In the genomic region with DNA sequence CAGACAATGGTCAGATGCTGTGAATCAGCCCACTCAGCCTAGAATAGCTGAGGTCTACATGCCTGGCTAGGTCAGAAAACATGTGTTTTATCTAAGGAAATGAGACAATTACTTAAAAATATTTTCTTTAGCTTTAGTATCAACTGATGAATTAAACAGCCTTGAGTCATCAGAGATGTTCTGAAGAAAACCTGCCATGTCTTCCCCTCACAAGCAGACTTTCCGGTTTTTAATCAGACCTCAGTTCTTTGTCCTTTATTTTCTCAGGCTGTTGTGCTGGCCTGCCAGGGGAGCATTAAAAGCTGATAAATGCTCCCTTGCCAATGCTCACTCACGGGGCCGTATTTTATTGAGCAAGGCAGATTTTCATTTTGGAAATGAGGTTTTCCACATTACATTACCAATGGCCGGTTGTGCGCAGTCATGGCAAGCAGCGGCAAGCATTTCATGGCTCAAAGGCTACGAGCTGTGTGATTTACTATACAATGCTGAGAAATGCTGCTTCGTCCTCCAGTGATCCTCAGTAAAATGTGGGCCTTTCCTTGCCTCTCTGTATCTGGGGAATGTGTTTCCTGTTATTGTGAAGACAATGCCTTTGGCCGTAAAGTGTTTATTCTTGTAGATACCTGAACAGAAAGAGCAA, we compare ENCODE assay signal across 8 mouse cellular contexts.
DNase-seq lines count a peak whose midpoint lies in the region; ATAC-seq and TF ChIP-seq lines count a peak whose summit lies in the region.
"Had no signal": no experiment of that assay in that cellular context is flagged by ENCODE, and none has a peak within 500 bp of the region (broad histone marks: within the 10 kb centered on the region; RNA-seq: fewer than 3 reads in every experiment).

No protein-coding gene starts in this region.

- no peaks in the 10 kb centered on the region for H3K27me3 ChIP-seq in lung, embryonic 14.5 days (ENCODE audit: insufficient read depth, low read length)
- no peaks in the 10 kb centered on the region for H3K27me3 ChIP-seq in kidney, embryonic 16.5 days (ENCODE audit: insufficient read depth, low read length)
- H3K27me3 ChIP-seq in neural tube, embryonic 12.5 days (replicated peaks) = no peaks in the 10 kb centered on the region
- H3K27me3 ChIP-seq in thymus, adult 2 months (ENCODE audit: control insufficient read depth, insufficient read depth, low read length) = no peaks in the 10 kb centered on the region

- no peak for TF ChIP-seq CTCF in lung, embryonic 14.5 days (IDR thresholded peaks at IDR 0.05; ENCODE audit: low read depth)
- TF ChIP-seq CTCF in thymus, adult 2 months (IDR thresholded peaks at IDR 0.05; ENCODE audit: borderline replicate concordance, control insufficient read depth, extremely low read depth, insufficient read depth, low read length, poor library complexity) = no peak

- H3K4me2 ChIP-seq in lung, embryonic 14.5 days = no peak overlapping the region
- H3K4me2 ChIP-seq in kidney, embryonic 16.5 days (replicated peaks; ENCODE audit: low read depth, low read length) = 0 out of 2 replicates have a peak overlapping the region, but pooled peaks have one; percentile 2
- H3K4me2 ChIP-seq in neural tube, embryonic 12.5 days (replicated peaks) = peak overlapping the region; percentile 24; the same call in 1 of the 2 replicates

- H3K36me3 ChIP-seq in lung, embryonic 14.5 days (ENCODE audit: insufficient read depth) = peaks cover 18% of the 10 kb centered on the region; the same call in 1 of the 2 replicates
- H3K36me3 ChIP-seq in kidney, embryonic 16.5 days (ENCODE audit: insufficient read depth, low read length) = peaks cover 10% of the 10 kb centered on the region
- no peaks in the 10 kb centered on the region for H3K36me3 ChIP-seq in neural tube, embryonic 12.5 days
- H3K36me3 ChIP-seq in thymus, adult 2 months (ENCODE audit: control insufficient read depth, insufficient read depth, low read length) = no peaks in the 10 kb centered on the region

- H3K27ac ChIP-seq in lung, embryonic 14.5 days (ENCODE audit: low read depth) = peak overlapping the region; percentile 40; the same call in 1 of the 2 replicates
- H3K27ac ChIP-seq in kidney, embryonic 16.5 days (ENCODE audit: low read length) = peak overlapping the region; percentile 91
- peak overlapping the region; percentile 37; the same call in 1 of the 2 replicates for H3K27ac ChIP-seq in neural tube, embryonic 12.5 days
- H3K27ac ChIP-seq in thymus, adult 2 months (ENCODE audit: control insufficient read depth, insufficient read depth, low read length) = no peak overlapping the region

- no peak for TF ChIP-seq POLR2A in thymus, adult 2 months (IDR thresholded peaks at IDR 0.05; ENCODE audit: control insufficient read depth, extremely low read depth, insufficient read depth, low read length, poor library complexity)

- H3K9ac ChIP-seq in lung, embryonic 14.5 days = no peak overlapping the region
- peak overlapping the region; percentile 31; the same call in 1 of the 2 replicates for H3K9ac ChIP-seq in kidney, embryonic 16.5 days (replicated peaks; ENCODE audit: low read length)
- H3K9ac ChIP-seq in neural tube, embryonic 12.5 days = no peak overlapping the region

- H3K4me1 ChIP-seq in lung, embryonic 14.5 days (ENCODE audit: insufficient read depth) = 0 out of 2 replicates have a peak, but pooled peaks cover 3% of the 10 kb centered on the region
- H3K4me1 ChIP-seq in kidney, embryonic 16.5 days (ENCODE audit: insufficient read depth, low read length) = peaks cover 31% of the 10 kb centered on the region
- peaks cover 16% of the 10 kb centered on the region for H3K4me1 ChIP-seq in neural tube, embryonic 12.5 days
- H3K4me1 ChIP-seq in thymus, adult 2 months (replicated peaks; ENCODE audit: control insufficient read depth, insufficient read depth, low read length) = peaks cover 5% of the 10 kb centered on the region; the same call in 1 of the 2 replicates

- H3K4me3 ChIP-seq in lung, embryonic 14.5 days (ENCODE audit: low read depth, low read length) = no peak overlapping the region
- H3K4me3 ChIP-seq in kidney, embryonic 16.5 days (ENCODE audit: low read length) = no peak overlapping the region
- H3K4me3 ChIP-seq in neural tube, embryonic 12.5 days = no peak overlapping the region
- H3K4me3 ChIP-seq in thymus, adult 2 months (ENCODE audit: control insufficient read depth, insufficient read depth, low read length) = no peak overlapping the region

- peak; percentile 33 for DNase-seq in lung, embryonic 14.5 days
- no peak for DNase-seq in lung, postnatal 36 days
- peak; percentile 30 to 67 for DNase-seq in heart, adult 9 months (ENCODE audit: low spot score in 2 of 2)
- no peak for DNase-seq in spleen, adult 18-20 months
- no peak for DNase-seq in thymus, adult 2 months
- DNase-seq: cerebellum, adult 2 months had no signal

- no peaks in the 10 kb centered on the region for H3K9me3 ChIP-seq in lung, embryonic 14.5 days (ENCODE audit: low read depth, low read length)
- H3K9me3 ChIP-seq in kidney, embryonic 16.5 days (ENCODE audit: low read length) = no peaks in the 10 kb centered on the region
- no peaks in the 10 kb centered on the region for H3K9me3 ChIP-seq in neural tube, embryonic 12.5 days

- no peak for ATAC-seq in lung, embryonic 14.5 days (ENCODE audit: insufficient read depth)
- peak; percentile 72; the same call in 1 of the 2 replicates for ATAC-seq in kidney, embryonic 16.5 days (ENCODE audit: low FRiP score, low TSS enrichment)
- ATAC-seq in neural tube, embryonic 12.5 days (ENCODE audit: low FRiP score, low read depth) = peak; percentile 79

- WGBS in lung, embryonic 14.5 days = 64% methylated on average over 9 of the region's 9 CpGs
- 12% methylated on average over 9 of the region's 9 CpGs for WGBS in kidney, embryonic 16.5 days
- WGBS in neural tube, embryonic 12.5 days = 24% methylated on average over 9 of the region's 9 CpGs
- 96% methylated on average over 9 of the region's 9 CpGs for WGBS in thymus, adult 2 months

Comparison
In these comparisons a context has a peak if more than half of its experiments do, and no peak if none do; other contexts are left out.
1. DNase-seq: peak in lung, embryonic 14.5 days (single experiment) and heart, adult 9 months (2 of 2); none in lung, postnatal 36 days (single experiment), spleen, adult 18-20 months (0 of 2) and thymus, adult 2 months (single experiment).